Mouse (Mus musculus) urinary bladder, adult 2 months (tissue): Measurements from ENCODE around the gene Pole3. TPM values are rescaled to one million over a fixed set of nuclear protein-coding genes. Genes with fewer than 3 reads are reported as not detected.
A peak's percentile ranks its signal among the peaks of the same experiment; 100 is the strongest.

ENCODE experiments used
- DNase-seq: peaks from one replicate; pipeline ENCODE4 v3.0.0; 2022; ENCODE audit warnings: low spot score
- polyA plus RNA-seq: library from polyadenylated mRNA; depleted of rRNA; stranded (reverse); fragments of >200 nt; gene quantifications from 2 replicates; pipeline ENCODE4 v1.2.3, GENCODE M21; 2012; rRNA removed

Gene Pole3
- 32.1 and 33.0 TPM in 2 replicates for polyA plus RNA-seq

GRCm38 (mm10) chr4:62524651-62525488, at the start of gene Pole3, which contains the start of gene 4933430I17Rik:
Gene Pole3, minus strand, starts transcription at chr4:62525068.
Gene 4933430I17Rik, plus strand, starts transcription at chr4:62525369.
- peak; percentile 94 for DNase-seq

DNA sequence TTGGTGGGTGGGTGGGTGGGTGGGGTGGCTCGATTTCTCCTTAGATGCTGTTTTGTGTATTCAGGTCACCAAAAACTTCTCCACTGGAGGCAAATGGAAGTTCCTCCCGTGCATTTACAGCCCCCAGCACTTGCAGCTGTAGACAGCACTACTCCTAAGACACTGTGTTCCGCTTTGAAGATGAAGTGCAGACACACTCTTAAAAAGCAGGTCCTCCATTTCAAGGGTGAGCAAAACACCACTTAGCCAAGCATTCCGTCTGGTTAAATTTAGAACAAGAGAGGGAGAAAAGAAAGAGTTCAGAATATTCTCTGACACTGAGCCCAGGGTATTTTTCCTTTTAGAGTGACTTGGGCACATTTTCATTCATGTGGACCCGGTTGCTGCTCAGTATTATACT, 45.2 kb upstream of the Pole3 start:
- no peak for DNase-seq

- DNase-seq: no peak
Measured at GRCm38 (mm10) chr4:62569603-62570002, 44.7 kb upstream of the Pole3 start.

- DNase-seq: no peak
Measured at GRCm38 (mm10) chr4:62568359-62568758, 43.5 kb upstream of the Pole3 start.

GRCm38 (mm10) chr4:62567696-62568095, 42.8 kb upstream of the Pole3 start:
- DNase-seq: no peak

GRCm38 (mm10) chr4:62566530-62566929, 41.7 kb upstream of the Pole3 start:
- no peak for DNase-seq

GRCm38 (mm10) chr4:62562006-62562405, 37.1 kb upstream of the Pole3 start:
- DNase-seq: no peak

- DNase-seq: no peak
Measured at GRCm38 (mm10) chr4:62561630-62562001, 36.7 kb upstream of the Pole3 start.

GRCm38 (mm10) chr4:62560963-62561629, 36.2 kb upstream of the Pole3 start:
- DNase-seq: no peak

- DNase-seq: no peak
Measured at GRCm38 (mm10) chr4:62559797-62560329, 35.0 kb upstream of the Pole3 start, which contains the start of gene Rgs3. Gene Rgs3, plus strand, starts transcription at chr4:62559847.

GRCm38 (mm10) chr4:62557436-62557835, 32.6 kb upstream of the Pole3 start:
- DNase-seq: no peak

GRCm38 (mm10) chr4:62551966-62552365, 27.1 kb upstream of the Pole3 start:
- DNase-seq: no peak

DNA sequence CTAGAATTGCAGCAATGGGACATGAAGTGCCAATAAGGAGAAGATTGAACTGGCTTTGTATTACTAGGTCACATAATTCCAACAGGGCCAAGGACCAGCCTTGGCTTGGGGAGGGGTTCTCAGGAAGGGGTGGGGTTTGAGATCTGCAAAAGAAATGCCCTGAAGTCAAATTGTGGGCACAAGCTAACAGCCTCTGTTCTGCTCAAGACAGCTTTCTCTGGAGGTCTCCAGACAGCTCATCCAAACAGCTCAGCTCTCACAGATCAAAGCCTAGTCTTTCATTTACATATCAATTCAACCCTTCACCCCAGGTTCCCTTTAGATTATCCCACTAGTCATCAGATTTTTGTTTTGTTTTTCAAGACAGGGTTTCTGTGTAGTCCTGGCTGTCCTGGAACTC, 19.9 kb upstream of the Pole3 start:
- DNase-seq: no peak

DNA sequence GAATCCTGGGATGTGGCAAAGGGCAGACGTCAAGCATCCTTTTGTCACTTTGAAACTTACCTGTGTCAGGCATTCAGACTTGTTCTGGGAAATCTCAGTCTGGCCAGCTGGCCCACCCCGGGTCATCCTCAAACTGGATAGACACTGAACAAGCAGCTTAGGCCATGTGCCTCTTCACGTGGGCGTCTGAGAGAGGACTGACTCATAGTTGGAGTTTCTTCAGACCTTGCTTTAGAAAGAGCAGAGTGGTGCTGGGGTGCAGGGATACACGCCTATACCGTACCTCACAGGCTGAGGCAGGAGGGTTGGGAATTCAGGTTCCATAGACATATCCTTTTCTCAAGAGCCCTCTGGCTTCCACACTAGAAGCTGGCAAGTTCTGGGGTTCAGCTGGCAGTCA, 18.9 kb upstream of the Pole3 start:
- DNase-seq: no peak

- DNase-seq: no peak
Measured at GRCm38 (mm10) chr4:62541802-62542201, 16.9 kb upstream of the Pole3 start.

DNA sequence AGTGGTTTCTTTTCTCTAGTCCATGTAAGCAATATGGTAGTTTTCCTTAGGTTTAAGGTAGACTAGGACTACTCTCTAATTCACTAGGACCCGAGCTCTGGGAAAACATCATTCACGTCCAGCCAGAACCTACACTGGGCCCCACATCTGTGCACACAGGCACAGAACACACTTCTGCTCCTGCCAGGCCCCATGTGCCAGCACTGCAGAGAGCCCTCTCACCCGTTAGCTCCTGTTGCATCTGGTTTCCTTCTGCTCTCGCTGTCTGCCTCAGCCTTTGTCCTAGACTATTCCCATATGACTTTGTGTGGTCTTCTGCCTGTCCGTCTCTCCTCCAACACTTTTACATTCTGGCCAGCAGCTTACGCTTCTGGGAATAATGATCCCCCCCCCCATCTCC, 8.9 kb upstream of the Pole3 start:
- DNase-seq: no peak

GRCm38 (mm10) chr4:62527655-62528054, 2.8 kb upstream of the Pole3 start:
- DNase-seq: no peak

- no peak for DNase-seq
Measured at GRCm38 (mm10) chr4:62526256-62526655, 1.4 kb upstream of the Pole3 start.

GRCm38 (mm10) chr4:62525489-62525811, 582 bp upstream of the Pole3 start:
- no peak for DNase-seq

DNA sequence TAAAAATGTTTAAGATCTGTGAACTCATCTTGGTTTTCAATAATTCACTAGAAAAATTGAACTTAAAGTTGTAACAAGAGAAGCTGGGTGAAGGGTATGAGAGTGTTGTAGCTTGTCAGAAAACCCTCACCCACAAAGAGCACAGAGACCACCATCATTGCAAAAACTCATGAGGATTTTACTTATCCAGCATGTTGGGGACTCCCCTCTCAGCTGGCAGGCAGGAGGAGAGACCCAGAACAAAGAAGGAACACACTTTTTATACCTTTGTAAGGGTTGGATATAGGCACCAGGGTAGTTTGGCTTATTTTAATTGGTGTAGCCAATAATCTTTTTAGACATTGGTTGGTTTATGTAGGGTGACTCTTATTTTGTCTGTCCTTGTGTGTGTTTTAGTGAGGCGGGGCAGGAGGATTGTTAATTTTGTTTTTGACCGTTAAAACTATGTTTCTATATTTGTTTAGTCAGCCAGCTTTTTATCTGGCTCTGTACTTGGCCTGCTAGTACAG, 3.9 kb downstream of the Pole3 start:
- no peak for DNase-seq

DNA sequence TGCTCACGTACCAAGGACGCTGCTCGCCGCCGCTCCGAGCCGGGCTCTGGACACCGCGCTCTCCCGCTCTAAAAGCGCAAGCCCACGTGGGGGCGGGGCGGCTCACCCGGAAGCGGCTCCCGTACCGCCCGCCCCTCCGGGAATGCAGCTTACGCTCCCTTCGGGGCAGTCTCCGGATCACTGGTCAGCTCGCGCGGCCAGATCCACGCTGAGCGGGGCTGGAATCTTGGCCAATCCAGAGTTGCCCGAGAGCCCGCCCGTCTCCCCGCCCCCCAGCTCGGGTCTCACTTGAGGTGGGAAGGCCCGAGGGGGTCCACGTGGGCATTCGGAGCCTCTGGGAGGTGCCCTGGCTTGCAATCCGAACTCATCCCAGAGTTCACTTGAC, 5.0 kb downstream of the Pole3 start, which contains the start of gene Alad:
Alad (minus strand) TSS at position 70 of the 385 bp plus-strand sequence.
- peak; percentile 90 for DNase-seq

DNA sequence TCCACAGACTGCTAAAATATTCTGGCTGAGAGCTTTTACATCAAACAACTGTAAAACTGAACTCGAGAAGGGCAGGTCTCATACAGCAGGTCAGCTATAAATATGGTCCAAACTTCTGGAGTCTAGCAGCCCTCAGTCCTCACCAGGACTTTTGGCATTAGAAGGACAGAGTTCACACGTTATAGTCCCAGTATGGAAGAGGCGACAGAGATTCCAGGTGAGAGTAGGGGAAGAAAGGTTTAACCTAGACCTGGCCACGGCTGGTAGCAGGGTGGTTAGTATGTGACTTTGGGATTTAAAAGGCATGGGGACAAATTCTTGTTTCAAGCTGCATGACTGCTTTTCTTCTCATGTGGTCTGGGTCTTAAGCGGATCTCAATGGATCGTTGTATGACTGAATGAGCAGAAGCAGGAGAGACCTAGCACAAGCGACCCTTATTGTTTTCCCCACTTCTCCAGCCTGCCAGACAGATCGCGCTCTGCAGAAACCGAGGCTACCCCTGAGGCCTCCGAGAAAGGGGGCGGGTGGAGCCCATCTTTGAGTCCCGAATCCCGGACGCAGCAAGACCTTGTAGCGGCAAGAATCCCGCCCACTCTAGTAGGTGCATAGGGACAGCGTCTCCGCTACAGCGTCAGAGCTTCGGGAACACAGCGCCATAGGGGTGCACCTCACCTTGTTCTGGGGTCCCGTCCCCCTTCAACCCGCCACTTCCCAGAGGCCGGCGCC, 5.6 kb downstream of the Pole3 start:
- no peak for DNase-seq
